20 mouse cellular contexts compared by ENCODE assay signal in genomic region chr15:30992901-30993300, GRCm38 (mm10).
DNase-seq lines count a peak whose midpoint lies in the region; ATAC-seq and TF ChIP-seq lines count a peak whose summit lies in the region.
"Had no signal": no experiment of that assay in that cellular context is flagged by ENCODE, and none has a peak within 500 bp of the region (broad histone marks: within the 10 kb centered on the region; RNA-seq: fewer than 3 reads in every experiment).

No protein-coding gene starts in this region.

- H3K27me3 ChIP-seq in heart, embryonic 10.5 days (ENCODE audit: insufficient read depth, poor library complexity, severe bottlenecking) = no peaks in the 10 kb centered on the region
- no peaks in the 10 kb centered on the region for H3K27me3 ChIP-seq in lung, postnatal 0 days (replicated peaks; ENCODE audit: insufficient read depth, low read length)
- H3K27me3 ChIP-seq: CH12.LX; embryonic facial prominence, embryonic 12.5 days; forebrain, embryonic 13.5 days; forebrain, embryonic 15.5 days; Patski had no signal

- WGBS in heart, embryonic 10.5 days = 84% methylated on average over 3 of the region's 3 CpGs
- WGBS in lung, postnatal 0 days = 76% methylated on average over 3 of the region's 3 CpGs

- H3K9ac ChIP-seq in lung, postnatal 0 days (replicated peaks; ENCODE audit: low read depth) = no peak overlapping the region
- H3K9ac ChIP-seq: embryonic facial prominence, embryonic 12.5 days; forebrain, embryonic 13.5 days; forebrain, embryonic 15.5 days had no signal

- no peaks in the 10 kb centered on the region for H3K4me1 ChIP-seq in heart, embryonic 10.5 days
- H3K4me1 ChIP-seq in lung, postnatal 0 days (ENCODE audit: insufficient read depth, low read depth, low read length) = no peaks in the 10 kb centered on the region; the same call in 1 of the 2 replicates
- H3K4me1 ChIP-seq: embryonic facial prominence, embryonic 12.5 days; forebrain, embryonic 13.5 days; forebrain, embryonic 15.5 days had no signal

- H3K4me2 ChIP-seq in lung, postnatal 0 days (replicated peaks; ENCODE audit: low read depth, low read length) = no peak overlapping the region
- H3K4me2 ChIP-seq: embryonic facial prominence, embryonic 12.5 days; forebrain, embryonic 13.5 days; forebrain, embryonic 15.5 days had no signal

- 0 out of 2 replicates have a peak, but pooled peaks have one; percentile 5 for ATAC-seq in frontal cortex, adult (ENCODE audit: low TSS enrichment)
- ATAC-seq in lung, postnatal 0 days = 0 out of 2 replicates have a peak, but pooled peaks have one; percentile 18
- ATAC-seq: activated CD4-positive, CD25-positive, alpha-beta regulatory T cell, adult 4 months; CD4-positive, CD25-positive, alpha-beta regulatory T cell, adult 4 months; forebrain, embryonic 15.5 days; Patski had no signal

- no peak overlapping the region for H3K27ac ChIP-seq in heart, embryonic 10.5 days
- H3K27ac ChIP-seq in lung, postnatal 0 days (ENCODE audit: low read length) = no peak overlapping the region
- H3K27ac ChIP-seq: embryonic facial prominence, embryonic 10.5 days; embryonic facial prominence, embryonic 12.5 days; forebrain, embryonic 13.5 days; forebrain, embryonic 15.5 days had no signal

- H3K4me3 ChIP-seq in heart, embryonic 10.5 days = no peak overlapping the region
- no peak overlapping the region for H3K4me3 ChIP-seq in lung, postnatal 0 days (ENCODE audit: low read depth, low read length)
- H3K4me3 ChIP-seq: embryonic facial prominence, embryonic 10.5 days; embryonic facial prominence, embryonic 12.5 days; forebrain, embryonic 13.5 days; forebrain, embryonic 15.5 days had no signal

- no peaks in the 10 kb centered on the region for H3K36me3 ChIP-seq in heart, embryonic 10.5 days
- no peaks in the 10 kb centered on the region for H3K36me3 ChIP-seq in lung, postnatal 0 days (ENCODE audit: insufficient read depth, low read length)
- H3K36me3 ChIP-seq: embryonic facial prominence, embryonic 10.5 days; embryonic facial prominence, embryonic 12.5 days; forebrain, embryonic 15.5 days; G1E had no signal

- no peak for DNase-seq in frontal cortex, postnatal 10 days (ENCODE audit: low spot score in 2 of 2)
- DNase-seq in heart, embryonic 10.5 days (ENCODE audit: low spot score) = peak; percentile 19
- DNase-seq in heart, postnatal 4 days = no peak
- DNase-seq in lung, postnatal 0 days (ENCODE audit: low spot score) = peak; percentile 26
- no peak for DNase-seq in lung, postnatal 14 days
- DNase-seq: adrenal gland, adult 8-10 months; adrenal gland, postnatal 14 days; adrenal gland, postnatal 36 days; B cell, adult 2 months; cerebellum, adult 11-12 months had no signal

- TF ChIP-seq CTCF in lung, postnatal 0 days (IDR thresholded peaks at IDR 0.05) = no peak

- TF ChIP-seq EP300 in lung, postnatal 0 days (IDR thresholded peaks at IDR 0.05) = no peak

- no peaks in the 10 kb centered on the region for H3K9me3 ChIP-seq in heart, embryonic 10.5 days
- H3K9me3 ChIP-seq in lung, postnatal 0 days (ENCODE audit: low read length) = no peaks in the 10 kb centered on the region
- H3K9me3 ChIP-seq: embryonic facial prominence, embryonic 10.5 days; embryonic facial prominence, embryonic 12.5 days; forebrain, embryonic 13.5 days; forebrain, embryonic 15.5 days had no signal

Comparison
In these comparisons a context has a peak if more than half of its experiments do, and no peak if none do; other contexts are left out.
1. DNase-seq: peak in heart, embryonic 10.5 days (single experiment) and lung, postnatal 0 days (single experiment); none in frontal cortex, postnatal 10 days (0 of 2), heart, postnatal 4 days (single experiment) and lung, postnatal 14 days (single experiment).